Mouse (Mus musculus): ENCODE data around the gene Ppp1r37.
"Not testable (repeated sequence)": the region's sequence is repeated elsewhere in the genome, so short reads cannot be mapped to it uniquely, and the experiment has no call there.

The Ppp1r37 gene

DNA sequence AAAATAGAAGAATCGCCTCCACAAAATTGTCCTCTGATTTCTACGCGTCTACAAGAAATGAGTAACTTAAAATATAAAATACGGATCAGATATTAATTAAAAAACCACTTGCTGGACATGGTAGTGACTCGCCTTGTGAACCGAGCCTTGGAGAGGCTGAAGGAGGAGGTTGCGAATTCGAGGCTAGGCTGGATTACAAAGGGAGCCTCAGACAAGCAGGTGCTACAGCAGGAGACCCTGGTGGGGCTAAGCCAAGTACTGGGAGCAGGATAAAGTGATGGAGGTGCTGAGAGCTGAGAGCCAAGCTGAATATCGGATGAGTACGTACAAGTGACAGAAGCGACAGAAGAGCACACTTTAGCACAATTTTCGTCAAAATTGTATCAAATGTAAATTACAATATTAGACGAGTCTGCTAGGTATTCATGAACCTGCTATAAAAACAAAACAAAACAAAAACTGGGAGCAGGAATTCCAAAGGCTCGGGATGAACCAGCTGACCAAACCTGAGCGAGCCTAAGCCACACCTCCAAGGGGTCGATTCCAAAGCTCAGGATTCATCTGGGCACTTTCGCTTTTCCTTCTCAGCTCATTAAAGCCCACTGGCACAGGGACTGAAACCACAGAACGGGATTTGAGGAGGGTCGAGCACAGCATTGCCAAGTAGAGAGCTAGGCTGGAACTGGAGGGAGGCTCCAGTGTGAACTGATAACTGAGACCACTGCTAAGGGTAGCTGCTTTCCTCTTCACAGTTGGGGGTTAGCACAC is at the start of gene Ppp1r37:
Ppp1r37 (minus strand) TSS at position 434 of the 768 bp plus-strand sequence.
- DNase-seq (ENCODE audit: low spot score) = no peak

DNA sequence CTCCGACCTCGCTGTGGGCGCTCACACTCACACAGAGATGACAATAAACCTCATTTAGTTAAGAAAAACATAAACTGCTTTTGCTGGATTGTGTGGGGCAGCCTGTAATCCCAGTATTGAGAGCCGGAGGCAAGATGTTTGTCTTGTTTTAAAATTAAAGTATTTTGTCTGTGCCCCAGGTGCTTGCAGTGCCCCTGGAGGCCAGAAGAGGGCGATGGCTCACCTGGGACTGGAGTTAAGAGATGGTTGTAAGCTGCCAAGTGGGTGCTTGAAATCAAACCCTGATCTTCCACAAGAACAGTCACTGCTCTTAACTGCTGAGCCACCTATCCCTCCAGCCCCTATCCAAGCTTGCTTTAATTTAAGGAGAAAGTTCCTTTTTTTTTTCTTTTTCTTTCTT is 48.1 kb upstream of the Ppp1r37 start:
- DNase-seq (ENCODE audit: low spot score) = no peak

DNA sequence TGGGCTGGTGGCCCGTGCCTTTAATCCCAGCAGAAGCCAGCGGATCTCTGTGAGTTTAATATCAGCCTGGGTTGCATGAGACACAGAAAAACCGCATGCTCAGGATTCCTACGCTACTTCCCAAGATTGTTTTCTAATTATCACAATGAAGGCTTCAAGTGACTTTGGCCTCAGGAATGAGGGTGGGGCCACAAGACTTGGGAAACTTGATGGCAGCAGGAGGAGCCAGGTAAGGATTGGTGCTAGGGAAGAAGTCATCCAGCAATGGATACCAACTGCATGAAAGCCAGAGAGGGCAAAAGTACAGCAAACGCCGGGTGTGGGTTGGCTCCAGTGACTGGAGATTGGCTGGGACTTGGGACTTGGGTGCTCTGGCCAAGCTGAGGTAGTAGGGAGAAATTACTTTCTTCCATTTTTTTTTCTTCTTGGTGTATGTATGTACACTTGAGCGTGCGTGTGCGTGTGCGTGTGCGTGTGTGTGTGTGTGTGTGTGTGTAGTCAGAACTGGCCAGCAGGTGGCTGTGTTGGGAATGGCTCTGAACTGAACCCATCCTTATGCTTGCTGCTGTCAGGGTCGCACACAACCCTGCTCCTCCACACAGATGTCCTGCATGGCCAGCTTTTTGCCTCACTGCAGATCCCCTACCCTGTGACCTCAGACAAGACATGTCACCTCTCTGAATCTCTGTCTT is 46.9 kb upstream of the Ppp1r37 start:
- DNase-seq (ENCODE audit: low spot score) = no peak

DNA sequence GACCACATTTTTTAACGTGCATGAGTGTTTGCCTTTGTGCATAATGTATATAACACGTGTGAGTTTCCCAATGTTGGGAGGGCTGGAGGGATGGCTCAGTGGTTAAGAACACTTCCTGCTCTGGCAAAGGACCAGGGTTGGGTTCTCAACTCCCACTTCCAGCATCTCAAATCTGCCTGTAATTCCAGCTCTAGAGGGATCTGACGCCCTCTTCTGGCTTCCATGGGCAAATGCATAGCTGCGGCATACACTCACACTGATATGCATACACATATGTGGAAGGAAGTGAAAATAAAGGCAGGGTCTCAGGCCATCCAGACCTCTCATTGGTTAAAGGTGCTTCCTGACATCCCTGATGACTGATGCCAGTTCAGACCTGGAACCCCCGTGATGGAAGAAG is 44.4 kb upstream of the Ppp1r37 start:
- DNase-seq (ENCODE audit: low spot score) = no peak

DNA sequence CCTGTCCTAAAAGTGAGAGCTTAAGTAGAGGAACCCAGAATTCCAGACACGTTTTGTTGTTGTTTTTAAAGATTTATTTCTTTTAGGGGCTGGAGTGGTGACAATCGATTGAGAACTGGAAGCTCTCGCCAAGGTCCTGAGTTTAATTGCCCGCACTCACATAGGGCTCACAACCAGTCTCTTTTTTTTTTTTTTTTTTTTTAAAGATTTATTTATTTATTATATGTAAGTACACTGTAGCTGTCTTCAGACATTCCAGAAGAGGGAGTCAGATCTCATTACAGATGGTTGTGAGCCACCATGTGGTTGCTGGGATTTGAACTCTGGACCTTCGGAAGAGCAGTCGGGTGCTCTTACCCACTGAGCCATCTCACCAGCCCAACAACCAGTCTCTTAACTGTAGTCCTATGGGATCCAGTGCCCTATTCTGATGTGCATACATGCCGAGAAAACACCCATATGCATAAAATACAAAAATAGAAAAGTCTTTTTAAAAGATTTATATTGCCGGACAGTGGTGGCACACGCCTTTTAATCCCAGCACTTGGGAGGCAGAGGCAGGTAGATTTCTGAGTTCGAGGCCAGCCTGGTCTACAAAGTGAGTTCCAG is 41.8 kb upstream of the Ppp1r37 start:
- DNase-seq (ENCODE audit: low spot score) = not testable (repeated sequence)

DNA sequence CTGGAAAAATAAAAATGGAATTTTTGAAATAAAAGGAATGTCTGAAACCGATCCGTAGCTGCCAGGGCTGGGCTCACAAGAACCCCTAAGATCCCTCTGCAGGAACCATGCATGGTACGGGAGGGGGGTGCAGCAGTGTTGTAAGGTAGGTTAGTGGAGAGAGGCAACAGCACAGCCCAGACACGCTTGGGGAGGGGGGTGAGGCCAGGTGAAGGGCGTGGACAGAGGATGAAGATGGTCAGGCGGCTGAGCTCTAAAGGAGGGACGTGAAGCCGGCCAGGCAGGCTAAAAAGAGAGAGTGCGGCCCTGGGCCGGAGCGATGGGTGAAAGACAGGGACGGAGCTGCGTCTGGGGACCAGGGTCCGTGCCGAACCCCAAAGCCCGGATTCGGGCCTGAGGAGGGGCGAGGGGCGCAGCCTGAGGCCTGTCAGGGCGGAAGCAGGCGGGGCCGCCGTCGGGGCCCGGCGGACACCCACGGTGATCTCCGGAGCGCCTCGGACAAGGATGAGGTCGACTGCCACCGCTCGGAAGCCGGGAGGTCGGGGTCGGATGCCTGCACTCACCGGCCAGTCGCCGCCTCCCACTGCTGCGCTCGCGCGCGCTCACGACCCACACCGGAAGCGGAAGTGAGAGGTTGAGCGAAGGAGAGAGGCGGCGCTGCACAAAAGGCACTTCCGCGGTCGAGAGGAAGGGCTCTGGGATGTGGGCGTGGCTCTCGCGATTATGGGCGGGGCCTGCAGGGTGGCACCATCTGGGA is 41.2 kb upstream of the Ppp1r37 start, which contains the start of gene Clasrp:
Clasrp (minus strand) TSS at position 638 of the 757 bp plus-strand sequence.
- peak; percentile 85 for DNase-seq (ENCODE audit: low spot score)

DNA sequence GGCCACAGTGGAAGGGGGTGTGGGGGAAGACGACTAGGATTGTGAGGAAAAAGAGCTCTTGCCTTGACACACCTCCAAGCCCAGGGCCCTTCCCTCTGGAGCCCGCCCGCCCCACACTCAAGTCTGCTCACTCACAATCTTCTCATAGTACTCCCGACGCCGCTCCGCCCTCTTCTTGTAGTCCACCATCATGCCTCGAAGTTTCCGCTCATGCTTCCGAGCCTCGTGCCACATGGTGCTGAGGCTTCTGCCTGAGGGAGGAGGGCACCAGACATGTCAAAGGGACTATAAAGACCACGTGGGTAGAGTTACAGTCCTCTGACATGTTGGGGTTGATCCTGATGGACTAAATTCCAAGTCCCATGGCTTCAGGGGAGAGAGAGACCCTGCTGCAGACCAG is 40.2 kb upstream of the Ppp1r37 start:
- DNase-seq (ENCODE audit: low spot score) = no peak

DNA sequence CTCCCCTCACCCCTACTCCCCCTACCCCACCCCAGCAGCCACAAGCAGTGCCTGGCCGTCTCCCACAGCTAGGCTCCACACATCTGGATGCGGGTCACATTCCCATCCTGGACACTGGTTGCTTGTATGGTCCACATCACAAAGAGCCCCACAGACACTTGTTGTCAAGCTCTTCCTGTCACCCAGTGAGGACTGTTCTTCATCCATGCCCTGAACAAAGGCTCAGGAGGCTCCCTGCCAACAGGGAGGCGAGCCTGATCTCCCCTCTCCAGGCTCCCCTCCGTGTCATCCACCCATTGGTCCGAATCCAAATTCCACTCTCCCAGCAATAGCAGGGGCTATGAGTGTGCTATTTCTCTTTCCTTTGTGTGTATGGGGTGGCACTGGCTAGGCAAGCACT is 37.7 kb upstream of the Ppp1r37 start:
- no peak for DNase-seq (ENCODE audit: low spot score)

DNA sequence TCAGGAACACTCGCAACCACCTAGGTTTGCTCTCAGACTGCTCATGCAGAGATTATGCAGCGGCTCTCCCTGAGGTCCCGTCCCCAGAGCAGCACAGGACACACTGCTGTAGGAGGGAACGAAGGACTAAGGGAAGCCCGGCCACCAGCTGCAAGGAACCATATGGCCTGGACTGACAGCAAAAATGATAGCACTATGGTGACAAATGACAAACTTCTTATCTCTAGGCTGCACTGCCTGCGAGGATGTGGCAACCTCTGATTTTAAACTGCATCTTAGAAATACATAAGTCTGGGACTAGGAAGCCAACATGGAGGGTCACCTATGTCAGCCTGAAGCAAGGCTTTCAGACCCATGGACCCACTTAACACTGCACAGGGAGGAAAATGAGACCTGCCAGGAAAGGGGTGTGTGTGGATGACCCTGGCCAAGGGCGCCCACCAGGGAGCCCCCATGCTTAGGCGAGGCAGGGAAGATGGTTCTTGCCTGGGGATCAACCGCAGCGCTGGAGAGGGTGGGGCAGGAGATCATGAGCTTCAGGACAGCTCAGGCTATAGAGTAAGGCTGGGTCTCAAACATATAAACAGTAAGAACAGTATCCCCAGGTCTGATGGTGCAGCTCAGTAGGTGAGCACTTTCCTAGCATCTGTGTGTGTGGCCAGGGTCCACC is 30.3 kb upstream of the Ppp1r37 start:
- no peak for DNase-seq (ENCODE audit: low spot score)

DNA sequence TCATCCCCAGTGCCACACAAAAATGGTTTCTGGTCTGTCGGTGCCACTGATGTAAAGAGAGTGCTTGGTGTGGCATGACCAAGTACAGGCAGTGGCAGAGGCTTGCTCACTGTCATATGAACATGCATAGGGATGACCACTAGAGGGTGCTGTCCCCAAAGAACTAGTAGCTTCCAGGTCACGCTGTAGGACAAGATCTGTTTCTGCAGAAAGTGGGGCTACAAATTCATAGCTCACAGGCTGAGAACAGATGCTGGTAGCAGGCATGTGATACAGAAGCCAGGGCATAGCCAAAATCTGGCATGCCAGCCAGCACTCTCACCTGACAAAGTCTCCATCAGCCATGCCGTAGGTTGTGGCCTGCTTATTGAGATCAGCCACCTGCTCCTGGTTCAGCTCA is 27.0 kb upstream of the Ppp1r37 start:
- no peak for DNase-seq (ENCODE audit: low spot score)

DNA sequence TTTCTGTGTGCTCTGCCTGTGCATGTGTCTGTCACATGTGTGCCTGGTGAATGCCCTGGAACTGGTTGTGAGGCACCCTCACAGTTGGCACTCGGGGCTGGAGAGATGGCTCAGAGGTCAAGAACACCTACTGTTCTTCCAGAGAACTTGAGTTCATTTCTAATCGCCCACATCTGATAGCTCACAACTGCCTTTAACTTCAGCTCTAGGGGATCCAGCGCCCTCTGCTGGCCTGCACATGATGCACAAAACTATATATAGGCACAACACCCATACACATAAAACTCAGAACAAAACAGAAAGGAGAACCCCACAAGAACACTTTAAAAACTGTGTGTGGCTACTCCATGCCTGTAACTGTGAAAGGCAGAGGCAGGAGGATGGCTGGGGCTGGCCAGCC is 26.3 kb upstream of the Ppp1r37 start:
- no peak for DNase-seq (ENCODE audit: low spot score)

DNA sequence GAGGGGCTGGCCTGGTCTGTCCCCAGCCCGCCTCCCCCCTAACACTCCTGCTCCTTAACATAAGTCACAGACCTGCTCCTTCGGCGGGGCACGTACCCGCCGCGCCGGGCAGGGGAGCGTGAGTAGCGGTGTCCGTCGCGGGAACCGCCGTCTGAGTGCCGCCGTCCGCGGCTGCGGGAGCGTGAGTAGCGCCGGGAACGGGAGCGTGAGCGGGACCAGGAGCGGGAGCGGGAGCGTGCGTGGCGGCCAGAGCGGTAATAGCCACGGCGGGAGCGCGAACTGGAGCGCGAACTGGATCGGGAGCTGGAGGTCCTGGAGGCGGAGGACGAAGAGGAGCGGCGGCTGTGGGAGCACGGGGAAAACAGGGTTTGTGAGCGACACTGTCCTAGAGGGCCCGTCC is 23.4 kb upstream of the Ppp1r37 start:
- DNase-seq (ENCODE audit: low spot score) = no peak

DNA sequence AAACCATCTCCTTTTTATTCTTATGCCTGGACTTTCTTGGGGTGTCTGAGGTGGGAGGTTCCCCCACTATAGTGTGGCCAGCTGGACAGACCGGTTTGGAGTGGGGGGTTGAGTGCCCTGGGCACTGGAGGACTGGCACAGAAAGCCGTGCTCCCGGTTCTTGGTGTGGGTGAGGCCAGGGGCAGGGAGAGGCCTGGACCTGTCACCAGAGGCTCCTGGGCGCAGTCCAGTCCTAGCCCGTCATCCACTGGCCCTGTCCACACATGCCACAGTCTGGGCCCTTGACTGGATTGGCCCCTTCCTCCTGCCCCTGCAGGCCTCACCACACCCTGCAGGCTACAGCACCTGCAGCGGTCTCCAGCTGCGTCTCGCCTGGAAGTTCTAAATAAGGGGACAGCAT is 17.8 kb upstream of the Ppp1r37 start:
- no peak for DNase-seq (ENCODE audit: low spot score)

DNA sequence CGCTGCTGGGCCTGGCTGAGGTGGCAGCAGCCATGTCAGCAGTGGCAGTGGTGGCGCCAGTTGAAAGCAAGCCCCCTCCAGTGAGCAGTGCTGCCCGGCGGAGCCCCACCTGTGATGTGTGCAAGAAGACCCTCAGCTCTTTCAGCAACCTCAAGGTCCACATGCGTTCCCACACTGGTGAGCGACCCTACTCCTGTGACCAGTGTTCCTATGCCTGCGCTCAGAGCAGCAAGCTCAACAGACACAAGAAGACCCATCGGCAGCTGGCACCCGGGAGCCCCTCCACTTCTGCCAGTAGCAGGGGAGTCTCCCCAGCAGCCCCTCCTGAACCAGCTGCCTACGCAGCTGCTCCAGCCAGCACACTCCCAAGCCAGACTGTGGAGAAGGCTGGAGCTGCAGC is 16.9 kb upstream of the Ppp1r37 start:
- DNase-seq (ENCODE audit: low spot score) = no peak

DNA sequence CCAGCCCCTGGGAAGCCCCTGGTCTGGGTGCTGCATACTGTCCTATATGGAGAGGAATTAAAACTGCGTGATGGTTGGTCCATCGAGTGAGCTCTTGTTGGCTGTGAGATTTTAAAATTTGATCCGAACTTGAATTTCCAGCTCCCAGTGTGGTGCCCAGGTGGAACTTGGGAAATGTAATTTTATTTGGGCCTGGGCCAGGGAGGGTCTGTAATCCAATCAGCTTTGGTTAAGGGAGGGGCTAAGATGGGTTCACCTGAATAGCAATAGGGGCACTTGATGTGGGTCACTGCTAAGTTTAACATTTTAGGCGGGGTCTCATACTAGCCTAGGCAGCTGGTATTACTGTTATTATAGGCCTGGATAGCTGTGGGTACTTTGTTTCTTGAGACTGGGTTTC is 15.6 kb upstream of the Ppp1r37 start:
- DNase-seq (ENCODE audit: low spot score) = no peak

DNA sequence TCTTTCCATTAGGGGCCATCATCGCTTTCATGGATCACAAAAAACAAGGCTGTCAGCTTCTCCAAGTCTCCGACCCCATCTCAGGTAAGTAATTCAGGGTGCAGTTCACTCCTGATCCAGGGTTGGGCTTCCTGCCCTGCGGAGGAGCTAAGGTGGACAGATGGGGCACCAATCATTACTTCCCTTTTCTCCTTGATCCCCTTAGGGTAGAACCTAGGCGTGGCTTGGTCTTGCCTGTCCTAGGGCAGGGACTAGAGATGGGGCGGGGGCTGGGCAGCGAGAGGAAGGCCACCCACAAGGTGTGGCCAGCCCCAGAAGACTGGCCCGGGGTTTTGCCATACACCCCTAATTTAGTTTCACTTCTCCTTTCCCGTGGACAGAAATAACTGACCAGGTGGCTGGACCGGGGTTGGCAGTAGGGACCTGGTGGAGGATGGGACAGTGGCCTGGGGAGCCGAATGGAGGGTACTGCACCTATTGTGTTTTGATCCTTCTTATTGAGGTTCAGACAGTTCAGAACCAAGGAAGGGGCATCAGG is 15.1 kb upstream of the Ppp1r37 start:
- DNase-seq (ENCODE audit: low spot score) = no peak

DNA sequence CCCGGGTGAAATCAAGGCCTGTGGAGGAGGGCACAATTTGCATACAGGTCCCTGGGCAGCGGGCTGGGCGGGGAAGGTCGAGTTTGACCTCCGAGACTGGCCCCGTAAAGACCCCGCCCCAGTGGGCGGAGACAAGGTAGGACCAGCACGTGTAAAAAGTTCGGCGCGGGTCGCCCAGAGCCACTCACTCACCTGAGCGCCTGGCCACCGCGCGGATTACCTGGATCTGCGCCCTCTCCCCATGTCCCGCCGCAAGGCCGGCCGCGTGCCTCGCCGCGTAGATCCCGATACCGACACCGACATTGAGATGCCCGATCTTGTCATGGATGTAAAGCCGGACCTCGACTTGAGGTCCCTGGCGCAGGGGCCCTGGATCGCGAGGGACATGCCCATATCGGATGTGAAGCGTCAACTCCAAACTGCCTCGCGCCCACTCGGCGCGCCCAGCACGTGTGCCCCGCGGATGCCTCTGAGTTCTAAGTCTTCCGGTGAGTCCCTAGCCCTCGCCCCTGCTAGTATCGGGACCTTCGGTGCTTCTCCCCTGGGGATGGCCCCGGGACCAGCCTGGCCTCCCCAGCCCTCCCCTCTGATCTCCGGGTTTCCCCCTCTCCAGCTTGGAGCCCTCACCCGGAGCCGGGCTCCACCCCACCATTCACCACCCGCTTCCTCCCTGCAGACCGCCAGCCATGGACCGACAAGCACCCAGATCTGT is 14.4 kb upstream of the Ppp1r37 start, which contains the start of the genes Zfp296 and Gemin7:
Zfp296 (plus strand) TSS at position 147 of the 712 bp plus-strand sequence.
Gemin7 (minus strand) TSS at position 455 of the 712 bp plus-strand sequence.
- DNase-seq (ENCODE audit: low spot score) = no peak

DNA sequence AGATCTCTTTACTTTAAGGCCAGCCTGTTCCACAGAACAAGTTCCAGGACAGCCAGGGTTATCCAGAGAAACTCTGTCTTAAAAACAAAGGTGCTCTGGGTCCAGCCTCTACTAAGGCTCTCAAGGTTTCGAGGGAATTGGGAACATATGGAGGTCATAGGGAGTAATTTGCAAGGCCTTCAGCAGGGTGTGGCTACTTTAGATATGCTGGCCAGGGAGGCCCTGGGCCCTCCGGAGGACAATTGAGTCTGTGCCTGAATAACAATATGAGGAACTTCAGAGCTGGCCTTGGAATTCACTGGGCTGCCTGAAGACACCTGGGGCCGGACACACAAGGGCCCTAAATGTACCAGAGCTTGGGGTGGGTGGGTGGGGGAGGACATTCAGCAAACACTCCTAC is 12.7 kb upstream of the Ppp1r37 start:
- DNase-seq (ENCODE audit: low spot score) = no peak

DNA sequence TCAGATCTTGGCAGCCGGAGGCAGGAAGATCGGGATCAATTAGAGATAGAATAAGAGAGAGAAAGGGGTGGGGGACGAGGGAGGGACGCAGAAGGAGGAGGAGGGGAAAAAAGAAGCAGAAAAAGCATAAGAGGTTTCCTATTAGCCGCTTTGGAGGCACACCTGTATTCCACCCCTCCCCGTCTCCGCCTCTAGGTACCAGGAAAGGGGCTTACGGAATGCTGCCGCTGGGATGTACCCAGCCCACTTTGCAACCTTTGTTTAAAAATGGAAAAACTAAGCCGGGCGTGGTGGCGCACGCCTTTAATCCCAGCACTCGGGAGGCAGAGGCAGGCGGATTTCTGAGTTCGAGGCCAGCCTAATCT is 10.9 kb upstream of the Ppp1r37 start:
- no peak for DNase-seq (ENCODE audit: low spot score)

DNA sequence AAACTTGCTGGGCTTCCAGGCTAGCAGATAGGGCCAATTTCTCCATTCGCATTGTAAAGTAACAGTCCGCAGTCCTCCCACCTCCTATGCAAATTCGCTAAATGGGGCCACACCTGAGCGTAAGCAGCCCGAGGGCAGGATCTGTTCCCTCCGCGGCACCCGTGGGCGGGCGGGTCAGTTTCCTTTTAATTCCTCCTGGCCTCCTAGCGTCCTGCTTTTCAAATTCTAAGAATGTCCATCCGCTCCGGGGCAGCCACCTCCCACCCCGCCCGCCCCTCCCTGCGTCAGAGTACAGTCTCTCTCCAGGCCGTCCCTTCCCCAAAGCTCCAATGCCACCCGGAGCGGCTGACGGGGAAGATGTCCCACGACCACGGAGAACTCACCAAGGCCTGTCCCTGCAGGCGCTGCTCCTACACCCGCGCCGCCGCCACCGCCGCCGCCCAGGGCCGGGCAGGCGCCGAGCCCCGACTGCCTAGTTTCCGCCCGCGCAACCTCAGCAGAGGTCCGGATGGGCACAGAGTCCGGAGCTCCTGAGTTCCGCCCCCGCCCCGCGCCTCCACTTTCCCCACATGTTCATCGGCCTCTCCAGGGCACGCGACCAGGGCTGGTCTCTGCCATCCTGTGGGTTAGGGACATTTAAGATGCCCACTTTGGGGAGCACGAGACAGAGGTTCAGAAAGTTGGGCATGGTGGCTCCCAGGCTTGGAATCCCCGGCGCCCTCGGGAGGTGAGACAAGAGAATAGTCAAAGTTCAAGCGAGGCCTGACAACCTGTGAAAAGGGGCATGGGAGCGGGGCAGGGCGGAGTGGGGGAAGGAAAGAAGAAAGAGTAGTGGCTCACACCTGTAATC is 10.3 kb upstream of the Ppp1r37 start:
- peak; percentile 80 for DNase-seq (ENCODE audit: low spot score)
